Mouse (Mus musculus): ENCODE results near the gene P2ry1.

P2ry1 gene

DNA sequence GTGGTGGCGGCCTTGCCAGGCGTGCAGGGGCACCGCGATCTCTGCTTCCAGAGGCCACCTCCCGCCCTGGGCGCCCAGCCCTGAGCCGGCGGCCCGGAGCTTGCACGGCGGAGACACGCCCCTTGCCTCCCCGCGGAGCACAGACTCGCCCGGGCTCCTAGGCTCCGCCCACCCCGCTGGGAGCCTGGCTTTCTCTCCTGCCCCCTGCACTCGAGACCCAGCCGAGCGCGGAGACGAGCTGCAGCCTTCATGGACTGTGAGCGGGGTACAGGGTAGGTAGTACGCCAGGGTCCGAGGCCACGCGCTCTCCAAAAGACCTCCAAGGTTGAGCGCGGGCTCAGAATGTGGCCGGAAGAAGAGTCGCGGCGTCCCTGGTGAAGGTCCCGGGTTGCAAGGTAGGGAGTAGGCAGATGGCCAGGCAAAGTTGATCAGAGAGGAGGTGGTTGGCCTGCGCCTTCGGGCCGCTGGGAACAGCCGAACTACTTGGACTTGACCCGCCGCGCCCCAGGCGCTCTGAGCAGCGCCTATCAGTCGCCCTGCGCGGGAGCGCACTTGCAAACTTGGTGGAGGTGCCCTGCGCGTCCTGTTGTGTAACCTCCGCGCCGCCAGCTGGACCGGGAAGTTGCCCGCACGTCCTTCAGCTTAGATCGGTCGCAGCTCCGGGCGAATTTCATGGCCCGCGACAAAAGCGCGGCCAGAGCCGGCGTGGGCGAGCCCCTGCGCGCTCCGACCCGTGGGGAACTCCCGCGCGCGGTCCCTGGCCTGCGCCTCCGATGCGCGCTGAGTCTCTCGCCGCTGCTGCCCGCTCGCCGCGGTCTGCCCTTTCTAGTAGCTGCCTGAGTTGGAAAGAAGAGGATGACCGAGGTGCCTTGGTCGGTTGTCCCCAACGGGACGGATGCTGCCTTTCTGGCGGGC is at the start of gene P2ry1:
TSS of gene P2ry1 (plus strand) at position 209 of the 915 bp plus-strand sequence.
- peak; percentile 44 for DNase-seq (ENCODE audit: low spot score)

GRCm38 (mm10) chr3:60953199-60953736 is 49.3 kb upstream of the P2ry1 start:
- DNase-seq (ENCODE audit: low spot score) = no peak

GRCm38 (mm10) chr3:60954073-60954472 is 48.5 kb upstream of the P2ry1 start:
- no peak for DNase-seq (ENCODE audit: low spot score)

DNA sequence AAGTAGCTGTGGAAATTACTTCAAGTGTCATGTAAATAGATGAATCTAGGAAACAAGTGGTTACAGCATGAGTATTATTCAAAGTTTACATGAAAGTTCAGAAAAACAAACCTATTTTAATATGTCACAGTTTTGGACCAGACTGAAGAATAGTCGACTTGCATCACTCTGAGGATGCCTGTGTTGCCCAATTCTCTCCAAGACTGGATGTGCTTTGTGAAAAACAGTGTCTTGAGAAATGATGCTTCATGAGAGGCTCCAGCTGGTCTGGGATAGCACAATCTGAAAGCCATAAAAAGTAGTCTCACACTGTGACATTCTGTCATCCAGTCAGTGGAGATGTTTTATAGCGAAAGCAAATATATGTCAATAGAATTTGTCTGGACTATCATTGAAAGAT is 43.8 kb upstream of the P2ry1 start:
- no peak for DNase-seq (ENCODE audit: low spot score)

GRCm38 (mm10) chr3:60965137-60965536 is 37.5 kb upstream of the P2ry1 start:
- no peak for DNase-seq (ENCODE audit: low spot score)

GRCm38 (mm10) chr3:60974944-60975343 is 27.7 kb upstream of the P2ry1 start:
- no peak for DNase-seq (ENCODE audit: low spot score)

DNA sequence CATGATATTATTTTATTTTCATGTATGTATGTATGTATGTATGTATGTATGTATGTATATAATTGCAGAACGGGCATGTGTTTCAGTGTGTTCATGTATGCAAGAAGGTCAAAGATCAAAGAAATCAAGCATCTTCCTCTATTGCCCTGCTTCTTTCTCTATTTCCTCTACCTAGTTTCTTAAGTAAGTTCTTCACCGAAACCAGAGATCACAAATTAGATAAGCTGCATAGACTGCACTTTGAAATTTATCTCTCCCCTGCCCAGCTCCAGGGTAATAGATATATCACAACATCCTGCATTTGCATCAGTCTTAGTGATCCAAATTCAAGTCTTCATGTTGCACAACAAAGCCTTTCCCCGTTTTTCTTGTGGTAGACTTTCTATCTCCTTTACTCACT is 20.5 kb upstream of the P2ry1 start:
- DNase-seq (ENCODE audit: low spot score) = no peak

- DNase-seq (ENCODE audit: low spot score) = no peak
Measured at GRCm38 (mm10) chr3:60998064-60998463, 4.5 kb upstream of the P2ry1 start.

- DNase-seq (ENCODE audit: low spot score) = no peak
Measured at GRCm38 (mm10) chr3:60999715-61000114, 2.9 kb upstream of the P2ry1 start.

- DNase-seq (ENCODE audit: low spot score) = no peak
Measured at GRCm38 (mm10) chr3:61000747-61001146, 1.8 kb upstream of the P2ry1 start.

DNA sequence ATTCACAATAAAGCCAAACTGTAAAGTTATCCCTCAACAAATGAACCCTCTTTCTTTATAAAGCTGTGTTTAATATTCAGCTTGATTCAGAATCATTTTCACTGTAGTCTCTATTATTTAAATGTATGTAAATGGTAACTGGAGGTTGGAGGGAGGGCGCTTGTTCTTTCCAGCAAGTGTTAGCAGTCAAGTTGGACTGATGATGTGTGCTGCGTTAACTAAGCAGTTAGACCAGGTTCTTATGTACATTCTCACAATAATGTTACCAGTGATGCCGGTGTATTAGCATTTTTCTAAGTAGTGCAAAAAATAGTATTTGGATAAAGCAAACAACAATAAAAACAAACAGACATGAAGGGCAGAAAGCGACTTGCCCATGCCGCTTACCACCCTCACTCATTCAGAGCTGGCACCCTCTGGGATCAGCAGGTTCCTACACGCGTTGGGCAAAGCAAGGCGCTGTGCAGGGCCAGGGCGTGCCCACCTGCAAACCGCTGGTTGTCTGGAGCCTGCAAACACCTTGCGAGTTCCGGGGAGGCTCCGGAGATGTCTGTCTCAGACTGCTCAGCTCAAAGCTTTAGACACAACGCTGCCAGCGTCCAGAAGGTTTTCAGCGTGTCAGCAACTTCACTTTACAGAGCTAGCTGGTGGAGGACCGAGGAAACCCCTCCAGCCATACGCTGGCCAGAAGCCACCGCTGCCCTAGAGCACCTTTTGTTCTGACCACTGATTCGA is 576 bp upstream of the P2ry1 start:
- peak; percentile 4 for DNase-seq (ENCODE audit: low spot score)

- DNase-seq (ENCODE audit: low spot score) = no peak
Measured at GRCm38 (mm10) chr3:61004611-61005010, 2.0 kb downstream of the P2ry1 start.

DNA sequence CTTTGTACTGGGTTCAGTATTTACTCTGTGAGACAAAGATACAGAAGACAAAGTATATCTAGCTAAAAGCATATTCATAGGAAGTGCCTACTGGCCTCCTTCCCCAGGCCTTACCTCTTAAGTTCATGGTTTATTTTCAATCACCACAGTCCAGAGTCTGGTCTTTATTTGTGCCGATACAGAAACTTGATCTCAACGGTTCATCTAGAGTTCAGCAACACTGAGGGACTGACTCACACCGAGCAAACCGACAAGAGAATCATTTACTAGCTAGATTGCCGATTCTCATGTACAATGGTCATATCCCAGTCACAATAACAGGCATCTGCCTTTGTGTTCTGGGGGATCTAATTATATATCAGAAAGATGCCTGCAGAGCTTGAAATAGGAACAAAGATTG is 9.1 kb downstream of the P2ry1 start:
- no peak for DNase-seq (ENCODE audit: low spot score)

GRCm38 (mm10) chr3:61012550-61012949 is 10.0 kb downstream of the P2ry1 start:
- no peak for DNase-seq (ENCODE audit: low spot score)

DNA sequence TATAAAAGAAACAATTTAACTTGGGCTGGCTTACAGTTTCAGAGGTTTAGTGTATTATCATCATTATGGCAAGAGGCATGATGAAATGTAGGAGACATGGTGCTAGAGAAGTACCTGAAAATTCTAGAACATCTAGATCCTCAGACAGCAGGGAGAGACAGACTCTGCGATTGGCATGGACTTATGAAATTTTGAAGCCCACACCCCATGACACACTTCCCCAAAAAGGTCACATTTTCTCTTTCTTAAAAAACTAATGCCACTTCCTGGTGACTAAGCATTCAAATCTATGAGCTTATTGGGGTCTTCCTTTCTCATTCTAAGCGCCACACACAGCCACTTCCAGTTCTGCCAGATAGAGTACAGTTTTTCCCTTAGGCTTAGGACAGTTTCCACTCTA is 14.1 kb downstream of the P2ry1 start:
- DNase-seq (ENCODE audit: low spot score) = no peak

GRCm38 (mm10) chr3:61032100-61032499 is 29.5 kb downstream of the P2ry1 start:
- no peak for DNase-seq (ENCODE audit: low spot score)

DNA sequence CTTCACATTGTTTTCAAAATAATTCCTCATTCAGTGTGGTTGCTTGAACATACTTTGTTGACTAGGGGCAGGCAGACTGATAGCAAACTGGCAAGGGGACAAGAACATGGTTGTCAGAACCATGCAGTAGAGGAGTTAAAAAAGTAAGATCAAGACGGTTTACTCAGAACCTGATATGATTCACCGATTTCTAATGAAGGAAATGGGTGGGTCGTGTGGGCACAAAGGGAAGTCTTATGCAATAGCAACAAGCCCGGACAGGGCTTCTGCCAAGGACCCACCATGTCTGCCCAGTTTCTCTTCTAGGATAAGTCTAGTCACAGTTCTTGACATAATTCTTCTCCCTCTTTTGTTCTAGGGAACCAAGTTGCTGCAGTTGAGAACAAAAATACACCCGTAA is 33.0 kb downstream of the P2ry1 start:
- DNase-seq (ENCODE audit: low spot score) = no peak

GRCm38 (mm10) chr3:61039916-61040315 is 37.3 kb downstream of the P2ry1 start:
- no peak for DNase-seq (ENCODE audit: low spot score)

DNA sequence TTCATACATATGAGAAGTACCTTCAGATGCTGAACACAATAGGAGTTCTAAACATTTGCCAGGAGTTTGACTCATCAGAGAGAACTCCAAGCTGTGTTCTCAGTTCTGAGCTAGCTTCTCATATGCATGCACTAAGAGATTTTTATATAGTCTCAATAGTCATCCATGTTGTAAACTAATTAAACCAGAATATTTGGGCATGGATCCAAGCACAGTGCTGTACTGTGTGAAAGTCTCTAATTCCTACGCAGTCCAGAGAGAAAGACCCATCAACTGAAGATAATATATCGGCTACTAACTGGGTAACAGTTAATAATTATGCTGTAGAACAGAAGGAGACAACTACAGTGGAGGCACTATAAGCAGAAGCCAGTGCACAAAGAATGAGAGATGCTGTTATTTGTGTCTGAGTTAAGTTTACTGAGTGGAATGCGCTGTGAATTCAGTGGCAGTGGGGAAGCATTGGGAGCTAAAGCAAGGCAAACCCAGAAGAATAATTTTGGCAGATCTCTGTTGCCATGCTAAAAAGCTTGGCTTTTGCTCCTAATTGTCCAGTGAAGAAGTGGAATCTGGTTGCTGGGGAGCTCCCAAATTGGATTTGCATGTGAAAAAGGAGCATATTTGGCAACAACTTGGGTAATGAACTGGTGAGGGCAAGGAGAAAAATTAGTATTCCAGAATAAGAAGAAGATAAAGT is 47.5 kb downstream of the P2ry1 start:
- DNase-seq (ENCODE audit: low spot score) = no peak

All from T-cell, adult 2 months (primary cell).